Mouse (Mus musculus) skeletal muscle tissue, postnatal 0 days (tissue): ENCODE results near the gene Slc25a48. TPM values are rescaled to one million over a fixed set of nuclear protein-coding genes. Genes with fewer than 3 reads are reported as not detected.

Experiments used
- polyA plus RNA-seq: library from polyadenylated mRNA; unstranded; fragments of >200 nt; fragmentation: Nextera tagmentation; extraction: Ambion mirVana; gene quantifications from 2 replicates; pipeline ENCODE4 v1.2.1, GENCODE M21; 2015

Slc25a48 gene
- polyA plus RNA-seq = 0.07 TPM in 1 of 2 replicates, not detected in the other

DNA sequence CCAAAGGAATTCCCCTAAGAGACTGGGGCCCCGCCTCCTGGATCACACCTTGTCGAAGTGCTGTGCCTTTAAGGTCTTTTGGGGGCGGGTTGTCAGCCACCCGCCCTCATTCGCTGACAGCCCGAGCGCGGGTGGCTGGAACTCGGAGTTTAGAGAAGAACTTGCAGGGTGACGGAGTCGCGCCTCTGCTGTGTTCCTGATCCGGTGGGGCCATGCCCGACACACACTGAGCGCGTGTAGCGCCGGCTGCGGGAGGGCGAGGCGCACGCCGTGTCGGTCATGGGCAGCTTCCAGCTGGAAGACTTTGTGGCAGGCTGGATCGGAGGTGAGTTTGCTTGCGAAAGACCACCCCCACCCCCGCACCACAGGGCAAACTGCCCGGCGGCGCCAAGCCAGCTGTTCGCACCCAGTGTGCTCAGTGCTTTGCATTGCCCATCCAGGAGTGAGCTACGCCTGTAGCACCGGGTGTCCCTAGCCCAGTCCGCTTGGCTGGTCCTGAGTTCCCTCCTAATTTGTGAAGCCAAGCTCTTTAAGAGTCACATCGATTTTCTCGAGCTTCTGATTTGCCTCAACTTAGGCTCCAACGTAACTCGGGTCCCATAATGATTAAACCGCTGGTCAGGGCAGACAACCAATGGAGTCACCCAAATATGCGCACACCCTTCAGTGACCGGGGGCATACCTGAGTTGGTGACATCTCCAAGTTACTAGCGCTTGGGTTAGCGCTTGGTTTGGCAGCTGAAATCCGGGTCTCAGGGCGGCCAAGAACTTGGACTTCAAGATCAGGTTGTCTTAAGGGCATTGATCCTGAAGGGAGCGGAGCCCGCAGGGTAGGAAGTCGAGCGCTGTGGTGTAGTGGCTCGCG is at the start of gene Slc25a48:
Gene Slc25a48 (plus strand): TSS at position 145 of the 865 bp plus-strand sequence.

DNA sequence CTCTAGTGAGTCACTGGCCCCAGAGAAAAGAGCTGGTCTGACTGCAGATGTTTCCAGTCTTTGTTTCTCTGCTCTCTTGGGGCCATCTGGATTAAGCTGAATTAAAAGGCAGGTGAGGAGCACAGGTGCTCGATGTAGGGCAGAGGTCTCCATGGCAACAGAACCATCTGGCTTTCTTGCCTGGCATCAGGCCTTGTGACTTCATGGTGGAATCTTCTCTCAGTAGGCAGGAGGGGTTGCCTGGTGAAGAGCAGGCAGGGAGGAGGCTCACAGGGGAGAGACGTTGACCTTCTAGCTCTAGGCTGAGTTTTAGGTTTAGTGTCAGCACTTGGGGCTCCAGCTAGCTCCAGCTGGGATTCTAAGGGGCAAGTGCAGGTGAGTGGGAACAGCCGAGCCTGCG is 11.8 kb upstream of the Slc25a48 start, which contains the start of gene Gm3045:
Gene Gm3045 (plus strand): TSS at position 230 of the 400 bp plus-strand sequence.

DNA sequence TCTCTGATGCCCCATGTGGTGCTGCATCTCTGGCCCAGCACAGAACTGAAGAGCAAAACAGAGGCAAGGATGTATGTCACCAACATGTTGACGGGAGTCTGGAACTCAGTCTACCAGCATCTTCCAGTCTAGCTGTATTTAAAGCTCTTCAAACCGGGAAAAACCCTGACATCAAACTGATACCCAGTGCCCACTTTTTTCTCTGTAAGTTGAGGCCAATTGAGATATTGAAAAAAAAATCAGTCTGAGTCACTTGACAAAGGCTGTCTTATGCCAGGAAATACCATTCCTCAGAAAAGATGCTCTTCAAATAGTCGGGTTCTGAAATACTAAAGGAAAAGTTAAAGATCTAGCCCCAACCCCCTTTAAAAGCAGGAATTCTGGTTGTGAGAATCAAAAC is 44.0 kb downstream of the Slc25a48 start, which contains the start of gene Il9:
Gene Il9 (minus strand): TSS at position 101 of the 400 bp plus-strand sequence.

DNA sequence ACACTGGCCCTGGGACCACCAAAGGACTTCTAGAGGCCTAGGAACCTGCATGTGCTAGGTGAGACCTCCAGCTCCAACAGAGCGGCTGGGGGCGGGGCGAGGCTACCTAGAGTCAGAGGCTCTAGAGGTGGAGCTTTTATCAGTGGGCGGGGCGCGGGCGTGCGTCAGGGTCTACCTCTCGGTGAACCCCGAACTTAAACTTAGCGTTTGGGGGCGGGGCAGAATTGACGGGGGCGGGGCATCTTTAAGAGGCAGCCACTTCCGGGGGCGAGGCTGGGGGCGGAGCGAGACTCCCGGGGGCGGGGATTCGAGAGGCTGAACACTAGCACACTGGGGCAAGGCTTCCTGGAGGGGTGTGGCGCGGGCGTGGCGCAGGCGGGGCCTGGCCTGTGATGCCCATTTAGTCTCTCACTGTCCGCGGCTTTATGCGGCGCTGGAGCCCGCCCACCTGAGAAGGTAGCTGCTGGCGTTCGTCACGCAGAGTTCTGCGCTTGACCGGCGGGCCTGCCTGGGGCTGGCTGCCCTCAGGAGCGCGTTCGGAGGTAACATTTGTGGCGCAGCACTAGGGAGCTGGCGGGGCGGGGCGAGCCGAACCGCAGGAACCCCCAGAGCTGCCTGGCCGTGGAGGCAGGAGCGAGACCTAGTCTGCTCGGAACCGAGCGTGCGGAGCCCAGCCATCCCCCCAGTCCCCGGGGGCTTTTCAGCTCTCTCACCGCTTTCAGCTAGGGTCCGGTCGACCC is 84.1 kb downstream of the Slc25a48 start, which contains the start of gene Fbxl21:
Gene Fbxl21 (plus strand): TSS at position 392 of the 740 bp plus-strand sequence.

Other genes starting within 250 kb of the Slc25a48 start
- gene Neurog1, start 186.2 kb upstream of the Slc25a48 start, polyA plus RNA-seq = not detected in 2 replicates
- 4.6 and 14.3 TPM in 2 replicates for gene Cxcl14, start 141.8 kb upstream of the Slc25a48 start, polyA plus RNA-seq
- gene Gm3045, start 11.8 kb upstream of the Slc25a48 start, polyA plus RNA-seq = not detected in 2 replicates
- not detected in 2 replicates for gene Il9, start 43.9 kb downstream of the Slc25a48 start, polyA plus RNA-seq
- 0.39 and 0.62 TPM in 2 replicates for gene Fbxl21, start 84.1 kb downstream of the Slc25a48 start, polyA plus RNA-seq
- gene Lect2, start 110.1 kb downstream of the Slc25a48 start, polyA plus RNA-seq = not detected in 2 replicates
- gene Tgfbi, start 171.2 kb downstream of the Slc25a48 start, polyA plus RNA-seq = 28.7 and 40.7 TPM in 2 replicates